Mouse (Mus musculus): ENCODE measurements around the gene Hist1h2bp. TPM values are rescaled to one million over a fixed set of nuclear protein-coding genes. Genes with fewer than 3 reads are reported as not detected.
A peak's percentile ranks its signal among the peaks of the same experiment; 100 is the strongest.
"Not testable (repeated sequence)": the region's sequence is repeated elsewhere in the genome, so short reads cannot be mapped to it uniquely, and the experiment has no call there.

Hist1h2bp gene
- polyA plus RNA-seq (2016; fragmentation: Nextera tagmentation; extraction: Ambion mirVana) = 0.68 and 1.7 TPM in 2 replicates

- peak within 1 kb of the TSS; percentile 57 for H3K4me2 ChIP-seq (replicated peaks)
- H3K9ac ChIP-seq = peak within 1 kb of the TSS; percentile 44; the same call in 1 of the 2 replicates
- H3K27ac ChIP-seq = peak within 1 kb of the TSS; percentile 68
- H3K9me3 ChIP-seq; H3K27me3 ChIP-seq (replicated peaks); H3K36me3 ChIP-seq: not testable (repeated sequence)
- peaks cover 30% of the 10 kb centered on the region for H3K4me1 ChIP-seq
- WGBS = under 1% methylated on average over 44 of the region's 63 CpGs
- peak; percentile 93 for ATAC-seq (ENCODE audit: low FRiP score, low read depth)
- H3K4me3 ChIP-seq = peak within 1 kb of the TSS; percentile 29
Observed at GRCm38 (mm10) chr13:21786899-21787629, at the start of gene Hist1h2bp, which contains the start of gene Hist1h2an. Hist1h2bp (plus strand) TSS chr13:21787461. Hist1h2an (minus strand) TSS chr13:21787218.

- WGBS = 98% methylated on average over 1 of the region's 1 CpGs
Observed at GRCm38 (mm10) chr13:21745006-21745405, 42.3 kb upstream of the Hist1h2bp start.

GRCm38 (mm10) chr13:21749387-21750158, 37.7 kb upstream of the Hist1h2bp start:
- WGBS = 3% methylated on average over 5 of the region's 5 CpGs
- no peak; the same call in 1 of the 2 replicates for ATAC-seq (ENCODE audit: low FRiP score, low read depth)

More at GRCm38 (mm10) chr13:21745006-21745405, 42.3 kb upstream of the Hist1h2bp start:
- ATAC-seq (ENCODE audit: low FRiP score, low read depth) = no peak
- Histone ChIP-seq H3K9me3 (no peaks in the 10 kb centered on the region), H3K27ac (no peak overlapping the region), H3K27me3 (replicated peaks) (no peaks in the 10 kb centered on the region), H3K4me2 (replicated peaks) (no peak overlapping the region), H3K36me3 (no peaks in the 10 kb centered on the region), H3K9ac (no peak overlapping the region), H3K4me1 (peaks cover 9% of the 10 kb centered on the region), H3K4me3 (no peak overlapping the region)

GRCm38 (mm10) chr13:21750159-21751017, 36.9 kb upstream of the Hist1h2bp start, which contains the start of gene Hist1h4k:
Hist1h4k (minus strand) TSS chr13:21750505.
- H3K9me3 ChIP-seq; H3K36me3 ChIP-seq; H3K27me3 ChIP-seq (replicated peaks): not testable (repeated sequence)
- ATAC-seq (ENCODE audit: low FRiP score, low read depth) = peak; percentile 79
- peak within 1 kb of the TSS; percentile 85 for H3K4me2 ChIP-seq (replicated peaks)
- H3K27ac ChIP-seq = peak within 1 kb of the TSS; percentile 72; the same call in 1 of the 2 replicates
- H3K4me1 ChIP-seq = peaks cover 12% of the 10 kb centered on the region
- H3K4me3 ChIP-seq = peak within 1 kb of the TSS; percentile 51
- peak within 1 kb of the TSS; percentile 68 for H3K9ac ChIP-seq
- whole genome bisulfite sequencing = under 1% methylated on average over 47 of the region's 56 CpGs

More at GRCm38 (mm10) chr13:21749387-21750158, 37.7 kb upstream of the Hist1h2bp start:
- Histone ChIP-seq H3K9me3 (no peaks in the 10 kb centered on the region), H3K4me1 (peaks cover 12% of the 10 kb centered on the region), H3K36me3 (no peaks in the 10 kb centered on the region), H3K9ac (peak overlapping the region; percentile 68), H3K27ac (0 out of 2 replicates have a peak overlapping the region, but pooled peaks have one; percentile 16), H3K27me3 (replicated peaks) (no peaks in the 10 kb centered on the region), H3K4me2 (replicated peaks) (peak overlapping the region; percentile 85), H3K4me3 (peak overlapping the region; percentile 51)

GRCm38 (mm10) chr13:21751417-21751816, 35.8 kb upstream of the Hist1h2bp start:
- H3K27me3 ChIP-seq (replicated peaks) = no peaks in the 10 kb centered on the region
- H3K4me3 ChIP-seq = no peak overlapping the region

GRCm38 (mm10) chr13:21751827-21752226, 35.4 kb upstream of the Hist1h2bp start:
- H3K36me3 ChIP-seq = no peaks in the 10 kb centered on the region
- no peak overlapping the region for H3K9ac ChIP-seq
- 79% methylated on average over 3 of the region's 3 CpGs for WGBS
- no peak overlapping the region for H3K4me3 ChIP-seq
- no peaks in the 10 kb centered on the region for H3K9me3 ChIP-seq
- H3K4me2 ChIP-seq (replicated peaks) = peak overlapping the region; percentile 67; the same call in 1 of the 2 replicates
- H3K27ac ChIP-seq = no peak overlapping the region
- no peaks in the 10 kb centered on the region for H3K27me3 ChIP-seq (replicated peaks)
- peaks cover 12% of the 10 kb centered on the region for H3K4me1 ChIP-seq
- no peak for ATAC-seq (ENCODE audit: low FRiP score, low read depth)

More at GRCm38 (mm10) chr13:21751417-21751816, 35.8 kb upstream of the Hist1h2bp start:
- no peak for ATAC-seq (ENCODE audit: low FRiP score, low read depth)
- no peaks in the 10 kb centered on the region for H3K9me3 ChIP-seq
- H3K4me2 ChIP-seq (replicated peaks) = peak overlapping the region; percentile 25; the same call in 1 of the 2 replicates
- no peak overlapping the region for H3K27ac ChIP-seq
- H3K9ac ChIP-seq = no peak overlapping the region
- no peaks in the 10 kb centered on the region for H3K36me3 ChIP-seq
- peaks cover 12% of the 10 kb centered on the region for H3K4me1 ChIP-seq

GRCm38 (mm10) chr13:21752356-21752755, 34.9 kb upstream of the Hist1h2bp start:
- Histone ChIP-seq H3K4me2 (replicated peaks) (peak overlapping the region; percentile 67), H3K9me3 (no peaks in the 10 kb centered on the region), H3K27me3 (replicated peaks) (no peaks in the 10 kb centered on the region), H3K4me1 (peaks cover 12% of the 10 kb centered on the region), H3K4me3 (no peak overlapping the region), H3K36me3 (no peaks in the 10 kb centered on the region), H3K9ac (no peak overlapping the region), H3K27ac (no peak overlapping the region)
- 43% methylated on average over 3 of the region's 3 CpGs for WGBS
- ATAC-seq (ENCODE audit: low FRiP score, low read depth) = no peak

GRCm38 (mm10) chr13:21753051-21753523, 34.2 kb upstream of the Hist1h2bp start:
- H3K27me3 ChIP-seq (replicated peaks) = no peaks in the 10 kb centered on the region
- peak overlapping the region; percentile 55 for H3K9ac ChIP-seq
- peak overlapping the region; percentile 84 for H3K27ac ChIP-seq
- H3K9me3 ChIP-seq = no peaks in the 10 kb centered on the region
- peak overlapping the region; percentile 67 for H3K4me2 ChIP-seq (replicated peaks)
- ATAC-seq (ENCODE audit: low FRiP score, low read depth) = no peak
- no peaks in the 10 kb centered on the region for H3K36me3 ChIP-seq
- WGBS = 2% methylated on average over 10 of the region's 10 CpGs
- H3K4me3 ChIP-seq = peak overlapping the region; percentile 43
- peaks cover 12% of the 10 kb centered on the region for H3K4me1 ChIP-seq

- not testable (repeated sequence) for H3K27me3 ChIP-seq (replicated peaks); H3K36me3 ChIP-seq; H3K9me3 ChIP-seq
- Histone ChIP-seq H3K27ac (peak within 1 kb of the TSS; percentile 84), H3K4me1 (peaks cover 12% of the 10 kb centered on the region), H3K4me3 (peak within 1 kb of the TSS; percentile 43), H3K4me2 (replicated peaks) (peak within 1 kb of the TSS; percentile 67), H3K9ac (peak within 1 kb of the TSS; percentile 55)
- WGBS = under 1% methylated on average over 50 of the region's 50 CpGs
- peak; percentile 93 for ATAC-seq (ENCODE audit: low FRiP score, low read depth)
Observed at GRCm38 (mm10) chr13:21753524-21754285, 33.6 kb upstream of the Hist1h2bp start, which contains the start of the genes Hist1h2ak and Hist1h2bn. Hist1h2ak (minus strand) TSS chr13:21753827. Hist1h2bn (plus strand) TSS chr13:21754123.

- Histone ChIP-seq H3K4me3 (peak overlapping the region; percentile 35), H3K9ac (peak overlapping the region; percentile 52), H3K4me2 (replicated peaks) (peak overlapping the region; percentile 67), H3K27ac (peak overlapping the region; percentile 50; the same call in 1 of the 2 replicates)
- H3K27me3 ChIP-seq (replicated peaks); H3K4me1 ChIP-seq; H3K9me3 ChIP-seq; H3K36me3 ChIP-seq: not testable (repeated sequence)
- peak; percentile 11 for ATAC-seq (ENCODE audit: low FRiP score, low read depth)
- 0% methylated on average over 26 of the region's 26 CpGs for WGBS
Observed at GRCm38 (mm10) chr13:21754294-21755001, 32.8 kb upstream of the Hist1h2bp start.

Measured in neural tube, embryonic 12.5 days (tissue).